Mouse (Mus musculus) myocyte (in vitro differentiated cells): ENCODE results near the gene Ep300. TPM values are rescaled to one million over a fixed set of nuclear protein-coding genes. Genes with fewer than 3 reads are reported as not detected.

Experiments used
- H3K27me3 ChIP-seq: one replicate; pipeline ENCODE4 v1.6.1; 2011; ENCODE audit not compliant: control insufficient read depth, insufficient read depth, insufficient read length
- H3K36me3 ChIP-seq: one replicate; pipeline ENCODE4 v1.6.1; 2011; ENCODE audit not compliant: control insufficient read depth, insufficient read depth
- H3K4me2 ChIP-seq: one replicate; pipeline ENCODE4 v1.6.1; 2011; ENCODE audit warnings: low read depth, control low read depth
- H3K4me3 ChIP-seq: one replicate; pipeline ENCODE4 v1.5.1; 2011; ENCODE audit warnings: mild to moderate bottlenecking, control low read depth, moderate library complexity
- H3K79me2 ChIP-seq: one replicate; pipeline ENCODE4 v1.6.1; 2011; ENCODE audit not compliant: control insufficient read depth, insufficient read depth
- H3ac ChIP-seq: one replicate; pipeline ENCODE4 v1.6.1; 2011; ENCODE audit not compliant: control insufficient read depth, insufficient read length
- CEBPB ChIP-seq: IDR thresholded peaks from 2 replicates; pipeline ENCODE4 v1.6.1; 2011; ENCODE audit warnings: mild to moderate bottlenecking, moderate library complexity; ENCODE audit not compliant: poor library complexity, insufficient read depth, severe bottlenecking
- E2F4 ChIP-seq: IDR thresholded peaks from one replicate; pipeline ENCODE4 v1.6.1; 2011; ENCODE audit warnings: mild to moderate bottlenecking, control low read depth, moderate library complexity; ENCODE audit not compliant: insufficient read depth
- MAX ChIP-seq: IDR thresholded peaks from one replicate; pipeline ENCODE4 v1.6.1; 2011; ENCODE audit warnings: low read depth, mild to moderate bottlenecking, control low read depth
- MYOD1 ChIP-seq, 3 experiments: IDR thresholded peaks; one replicate each; pipeline ENCODE4 v1.6.1; 2011; ENCODE audit warnings: control low read depth in 2 of 3, low read depth in 2 of 3, mild to moderate bottlenecking in 2 of 3, moderate library complexity in 1 of 3; ENCODE audit not compliant: insufficient read length in 2 of 3, control insufficient read depth in 1 of 3
- MYOG ChIP-seq, 3 experiments: IDR thresholded peaks; one replicate each; pipeline ENCODE4 v1.6.1; 2011; ENCODE audit warnings: control low read depth in 2 of 3, low read depth in 2 of 3, mild to moderate bottlenecking in 2 of 3; ENCODE audit not compliant: insufficient read length in 2 of 3, control insufficient read depth in 1 of 3, insufficient read depth in 1 of 3
- POLR2A ChIP-seq: IDR thresholded peaks from one replicate; pipeline ENCODE4 v1.6.1; 2011; ENCODE audit warnings: low read depth, mild to moderate bottlenecking, control low read depth, moderate library complexity; ENCODE audit not compliant: insufficient read length
- POLR2AphosphoS2 ChIP-seq: IDR thresholded peaks from one replicate; pipeline ENCODE4 v1.6.1; 2011; ENCODE audit warnings: low read depth, control low read depth; ENCODE audit not compliant: insufficient read length
- REST ChIP-seq: IDR thresholded peaks from one replicate; pipeline ENCODE4 v1.6.1; 2011; ENCODE audit warnings: mild to moderate bottlenecking, control low read depth, moderate library complexity; ENCODE audit not compliant: insufficient read depth, insufficient read length
- SRF ChIP-seq: IDR thresholded peaks from one replicate; pipeline ENCODE4 v1.6.1; 2011; ENCODE audit warnings: low read depth; ENCODE audit not compliant: control insufficient read depth, insufficient read length
- TCF12 ChIP-seq: IDR thresholded peaks from one replicate; pipeline ENCODE4 v1.6.1; 2011; ENCODE audit warnings: mild to moderate bottlenecking, control low read depth; ENCODE audit not compliant: poor library complexity, insufficient read depth, severe bottlenecking
- TCF3 ChIP-seq: IDR thresholded peaks from one replicate; pipeline ENCODE4 v1.6.1; 2011; ENCODE audit warnings: low read depth, control low read depth; ENCODE audit not compliant: insufficient read length
- USF1 ChIP-seq: IDR thresholded peaks from one replicate; pipeline ENCODE4 v1.6.1; 2011; ENCODE audit warnings: low read depth, mild to moderate bottlenecking, control low read depth, moderate library complexity
- polyA plus RNA-seq: library from polyadenylated mRNA; unstranded; fragments of >200 nt; fragmentation: generic; extraction: Trizol; gene quantifications from one replicate; pipeline ENCODE4 v1.2.1, GENCODE M21; 2012; ENCODE audit warnings: missing spikeins

The Ep300 gene
- polyA plus RNA-seq, 1 experiment: 17.7 TPM

DNA sequence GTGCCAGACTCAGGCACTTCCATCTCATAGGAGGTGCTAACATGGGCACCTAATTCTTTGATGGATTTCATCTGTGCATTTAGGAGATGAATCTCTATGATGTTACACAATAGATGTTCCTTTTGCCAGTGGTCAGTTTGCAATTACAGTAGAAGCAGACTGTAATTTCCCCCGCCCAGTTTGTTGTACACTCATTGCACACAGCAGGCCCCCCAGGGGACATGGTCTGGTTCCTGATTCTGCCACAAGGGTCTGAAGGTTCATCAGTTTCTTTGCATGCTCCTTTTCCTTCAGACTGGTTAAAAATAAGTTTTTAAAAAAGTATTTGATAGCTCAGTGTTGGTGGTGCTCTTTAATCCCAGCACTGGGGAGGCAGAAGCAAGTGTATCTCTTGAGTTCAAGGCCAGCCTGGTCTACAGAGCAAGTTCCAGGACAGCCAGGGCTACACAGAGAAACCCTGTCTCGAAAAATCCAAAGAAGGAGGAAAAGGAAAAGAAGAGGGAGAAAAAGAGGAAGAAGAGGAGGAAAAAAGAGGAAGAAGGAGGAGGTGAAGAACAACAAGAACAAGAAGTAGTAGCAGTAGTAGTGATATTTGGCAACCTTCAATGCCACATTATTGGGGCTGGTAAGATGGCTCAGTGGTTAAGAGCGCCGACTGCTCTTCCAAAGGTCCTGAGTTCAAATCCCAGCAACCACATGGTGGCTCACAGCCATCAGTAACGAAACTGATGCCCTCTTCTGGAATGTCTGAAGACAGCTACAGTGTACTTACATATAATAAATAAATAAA, 39.6 kb upstream of the Ep300 start:
- Histone ChIP-seq H3K4me2 (no peak overlapping the region), H3K79me2 (no peaks in the 10 kb centered on the region), H3K36me3 (no peaks in the 10 kb centered on the region), H3K4me3 (no peak overlapping the region), H3ac (no peak overlapping the region), H3K27me3 (peaks cover 8% of the 10 kb centered on the region)
- TF ChIP-seq E2F4: no peak
- no peak for TF ChIP-seq REST
- no peak for TF ChIP-seq TCF12
- no peak for TF ChIP-seq MYOD1 (IDR thresholded peaks at IDR 0.05; ENCODE audit: control insufficient read depth in 1 of 3, insufficient read length in 2 of 3, low read depth in 2 of 3)

DNA sequence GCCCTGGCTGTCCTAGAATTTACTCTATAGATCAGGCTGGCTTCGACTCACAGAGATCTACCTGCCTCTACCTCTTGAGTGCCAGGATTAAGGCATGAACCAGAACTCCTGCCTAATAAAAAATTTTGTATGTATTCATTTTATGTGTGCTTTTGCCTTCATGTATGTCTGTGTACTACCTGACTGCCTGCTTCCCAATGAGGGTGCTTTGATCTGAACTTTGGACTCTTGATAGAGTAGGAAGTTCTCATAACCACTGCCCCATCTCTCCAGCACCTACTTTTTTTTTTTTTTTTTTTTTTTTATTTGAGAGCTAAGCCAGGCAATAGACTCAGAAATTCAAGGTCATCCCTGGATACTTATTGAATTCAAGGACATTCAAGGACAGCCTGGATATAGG, 31.7 kb upstream of the Ep300 start:
- Histone ChIP-seq H3K36me3 (no peaks in the 10 kb centered on the region), H3ac (no peak overlapping the region), H3K79me2 (no peaks in the 10 kb centered on the region), H3K4me2 (no peak overlapping the region), H3K27me3 (no peaks in the 10 kb centered on the region), H3K4me3 (no peak overlapping the region)
- no peak for TF ChIP-seq TCF3
- TF ChIP-seq MYOD1 (IDR thresholded peaks at IDR 0.05; ENCODE audit: control insufficient read depth in 1 of 3, insufficient read length in 2 of 3, low read depth in 2 of 3): no peak
- TF ChIP-seq MAX: no peak
- no peak for TF ChIP-seq MYOG (IDR thresholded peaks at IDR 0.05; ENCODE audit: control insufficient read depth in 1 of 3, insufficient read depth in 1 of 3, insufficient read length in 2 of 3, low read depth in 2 of 3)
- no peak for TF ChIP-seq POLR2AphosphoS2
- no peak for TF ChIP-seq POLR2A
- no peak for TF ChIP-seq E2F4

DNA sequence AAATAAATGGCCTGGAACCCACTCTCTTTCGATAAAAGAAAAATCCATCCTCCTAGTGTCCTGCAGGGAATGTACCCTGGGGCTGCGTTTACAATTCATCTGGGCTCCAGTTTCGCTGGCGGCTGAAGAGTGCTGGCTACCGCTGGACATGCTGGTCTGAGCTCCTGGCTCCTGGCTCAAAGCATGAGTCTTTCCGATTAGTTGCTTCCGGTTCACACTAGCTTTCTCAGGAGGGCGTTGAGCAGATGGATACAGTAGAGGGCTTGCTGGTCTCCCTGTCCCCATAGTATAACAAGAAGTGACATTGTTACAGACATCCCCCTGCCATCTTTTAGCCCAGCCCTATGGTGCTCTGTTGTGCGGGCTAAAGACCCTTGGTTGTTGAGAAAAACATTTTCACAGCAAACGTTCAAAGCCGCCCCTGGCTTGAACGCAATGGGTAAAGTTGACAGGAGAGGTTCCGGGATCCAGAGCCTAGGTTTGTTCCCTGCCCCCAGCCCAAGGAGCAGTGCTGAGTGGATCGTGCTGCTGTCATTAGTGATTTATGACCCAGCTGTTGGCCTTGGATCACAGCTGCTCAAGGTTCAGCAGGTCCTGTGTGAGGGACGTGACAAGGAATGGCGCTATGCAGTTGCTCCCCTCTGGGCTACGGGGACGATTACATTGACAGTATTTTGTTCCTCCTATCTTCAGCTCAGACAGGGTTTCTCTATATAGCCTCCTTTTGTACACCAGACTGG, 30.4 kb upstream of the Ep300 start:
- Histone ChIP-seq H3K4me3 (no peak overlapping the region), H3K36me3 (no peaks in the 10 kb centered on the region), H3K4me2 (peak overlapping the region; percentile 16), H3K27me3 (no peaks in the 10 kb centered on the region), H3ac (no peak overlapping the region), H3K79me2 (no peaks in the 10 kb centered on the region)
- TF ChIP-seq TCF12 (peak; percentile 35), MYOG (IDR thresholded peaks at IDR 0.05; ENCODE audit: control insufficient read depth in 1 of 3, insufficient read depth in 1 of 3, insufficient read length in 2 of 3, low read depth in 2 of 3) (peak in 2 of 3 experiments; percentile 50 to 68), REST (no peak), MYOD1 (IDR thresholded peaks at IDR 0.05; ENCODE audit: control insufficient read depth in 1 of 3, insufficient read length in 2 of 3, low read depth in 2 of 3) (peak; percentile 1 to 82 (median 74)), MAX (no peak), TCF3 (peak; percentile 53), USF1 (no peak), POLR2A (no peak), E2F4 (no peak), CEBPB (no peak), SRF (no peak), POLR2AphosphoS2 (no peak)

DNA sequence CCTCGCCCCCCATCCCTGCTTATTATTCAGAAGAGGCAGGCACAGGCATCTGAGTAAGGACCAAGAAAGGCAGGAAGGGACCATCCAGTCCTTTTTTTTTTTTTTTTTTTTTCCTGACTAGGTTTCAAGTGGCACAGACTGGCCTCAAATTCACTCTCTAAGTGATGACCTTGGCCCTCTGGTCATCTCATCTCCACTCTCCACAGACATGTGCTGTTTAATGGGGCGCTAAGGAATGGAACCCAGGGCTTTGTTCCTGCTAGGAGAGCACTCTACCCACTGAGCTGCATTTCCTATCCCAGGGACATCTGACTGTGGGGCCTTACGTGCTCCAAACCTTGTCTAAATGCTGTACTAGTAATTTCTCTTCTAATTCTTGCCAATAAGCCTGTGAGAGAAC, 29.2 kb upstream of the Ep300 start:
- no peak for TF ChIP-seq USF1
- TF ChIP-seq POLR2AphosphoS2: no peak
- TF ChIP-seq MYOG (IDR thresholded peaks at IDR 0.05; ENCODE audit: control insufficient read depth in 1 of 3, insufficient read depth in 1 of 3, insufficient read length in 2 of 3, low read depth in 2 of 3): no peak
- no peak for TF ChIP-seq SRF
- no peak for TF ChIP-seq POLR2A
- no peak for TF ChIP-seq E2F4
- TF ChIP-seq TCF12: no peak
- TF ChIP-seq CEBPB: no peak
- no peak for TF ChIP-seq REST
- no peak for TF ChIP-seq TCF3
- no peaks in the 10 kb centered on the region for H3K27me3 ChIP-seq

More for the DNA sequence above, 29.2 kb upstream of the Ep300 start:
- Histone ChIP-seq H3K36me3 (no peaks in the 10 kb centered on the region), H3K4me2 (no peak overlapping the region), H3ac (no peak overlapping the region), H3K4me3 (no peak overlapping the region), H3K79me2 (no peaks in the 10 kb centered on the region)
